Mouse (Mus musculus) kidney, adult 2 months (tissue): ENCODE results near the gene Zfp750. TPM values are rescaled to one million over a fixed set of nuclear protein-coding genes. Genes with fewer than 3 reads are reported as not detected.

ENCODE experiments used
- DNase-seq: peaks from one replicate; pipeline ENCODE4 v3.0.0; 2021
- H3K27ac ChIP-seq: fragments of 200-500 bp; 2 replicates; pipeline ENCODE4 v1.5.1; 2012; ENCODE audit warnings: low read depth, low read length, control low read depth, inconsistent platforms; ENCODE audit not compliant: insufficient read depth
- H3K27me3 ChIP-seq: fragments of 200-500 bp; replicated peaks from 2 replicates; pipeline ENCODE4 v1.6.1; 2012; ENCODE audit warnings: mild to moderate bottlenecking, moderate library complexity, low read length, inconsistent platforms; ENCODE audit not compliant: control insufficient read depth, insufficient read depth
- H3K36me3 ChIP-seq: fragments of 200-500 bp; 2 replicates; pipeline ENCODE4 v1.6.1; 2012; ENCODE audit warnings: mild to moderate bottlenecking, moderate library complexity, low read length, inconsistent platforms; ENCODE audit not compliant: control insufficient read depth, insufficient read depth
- H3K4me1 ChIP-seq: fragments of 200-500 bp; 2 replicates; pipeline ENCODE4 v1.6.1; 2011; ENCODE audit warnings: low read length; ENCODE audit not compliant: control insufficient read depth, insufficient read depth
- H3K4me3 ChIP-seq: fragments of 200-500 bp; 2 replicates; pipeline ENCODE4 v1.5.1; 2011; ENCODE audit warnings: mild to moderate bottlenecking, low read depth, low read length, control low read depth; ENCODE audit not compliant: insufficient read depth
- CTCF ChIP-seq: fragments of 200-500 bp; conservative IDR thresholded peaks from 2 replicates; pipeline ENCODE4 v1.5.1; 2011; ENCODE audit warnings: low read depth, mild to moderate bottlenecking, control low read depth, low read length, moderate library complexity, mixed read lengths; ENCODE audit not compliant: insufficient read depth, insufficient read length
- POLR2A ChIP-seq: fragments of 200-500 bp; IDR thresholded peaks from one replicate; pipeline ENCODE4 v1.6.1; 2011; ENCODE audit warnings: low read depth, low read length, control low read depth
- WGBS: fragments of 180-500 bp; shearing (Covaris S2); methylation state at CpG from one replicate; pipeline ENCODE4 v1.1.7; 2018; 5-methylcytosine and 5-hydroxymethylcytosine counted together
- polyA plus RNA-seq: library from polyadenylated mRNA; depleted of rRNA; stranded (reverse); fragments of >200 nt; gene quantifications from 2 replicates; pipeline ENCODE4 v1.2.3, GENCODE M21; 2012

Gene Zfp750
- polyA plus RNA-seq, 1 experiment, result 3.3 TPM

- TF ChIP-seq CTCF (no peak), POLR2A (no peak)
- Histone ChIP-seq H3K27ac (peak overlapping the region; percentile 63), H3K27me3 (no peaks in the 10 kb centered on the region), H3K4me1 (peaks cover 26% of the 10 kb centered on the region), H3K36me3 (no peaks in the 10 kb centered on the region), H3K4me3 (no peak overlapping the region)
- peak; percentile 55 for DNase-seq
- WGBS, result 55% methylated on average over 5 of the region's 5 CpGs
Measured at GRCm38 (mm10) chr11:121543287-121543856, 24.2 kb upstream of the Zfp750 start.

- no peak overlapping the region for H3K4me3 ChIP-seq
- H3K36me3 ChIP-seq, result no peaks in the 10 kb centered on the region
- H3K27me3 ChIP-seq, result no peaks in the 10 kb centered on the region
- no peak overlapping the region for H3K27ac ChIP-seq
- no peak for TF ChIP-seq CTCF
- TF ChIP-seq POLR2A, result no peak
- no peak for DNase-seq
- WGBS, result 83% methylated on average over 4 of the region's 4 CpGs
- peaks cover 16% of the 10 kb centered on the region for H3K4me1 ChIP-seq
Measured at GRCm38 (mm10) chr11:121542471-121542870, 23.3 kb upstream of the Zfp750 start.

- WGBS, result 58% methylated on average over 3 of the region's 3 CpGs
- TF ChIP-seq POLR2A (no peak), CTCF (no peak)
- Histone ChIP-seq H3K4me1 (no peaks in the 10 kb centered on the region; the same call in 1 of the 2 replicates), H3K4me3 (no peak overlapping the region), H3K36me3 (no peaks in the 10 kb centered on the region), H3K27me3 (no peaks in the 10 kb centered on the region), H3K27ac (no peak overlapping the region)
- no peak for DNase-seq
Measured at GRCm38 (mm10) chr11:121536528-121536927, 17.4 kb upstream of the Zfp750 start.

GRCm38 (mm10) chr11:121529747-121530146 lies 10.6 kb upstream of the Zfp750 start:
- Histone ChIP-seq H3K27ac (no peak overlapping the region), H3K4me3 (no peak overlapping the region), H3K36me3 (no peaks in the 10 kb centered on the region), H3K4me1 (no peaks in the 10 kb centered on the region), H3K27me3 (no peaks in the 10 kb centered on the region)
- no peak for TF ChIP-seq CTCF
- DNase-seq, result no peak
- WGBS, result 96% methylated on average over 3 of the region's 3 CpGs

GRCm38 (mm10) chr11:121524191-121524590 lies 5.1 kb upstream of the Zfp750 start:
- H3K36me3 ChIP-seq, result no peaks in the 10 kb centered on the region
- H3K27me3 ChIP-seq, result no peaks in the 10 kb centered on the region
- H3K27ac ChIP-seq, result no peak overlapping the region
- TF ChIP-seq POLR2A (no peak), CTCF (no peak)
- WGBS, result 94% methylated on average over 7 of the region's 7 CpGs
- H3K4me3 ChIP-seq, result no peak overlapping the region
- no peaks in the 10 kb centered on the region; the same call in 1 of the 2 replicates for H3K4me1 ChIP-seq
- DNase-seq, result no peak

GRCm38 (mm10) chr11:121522156-121522762 lies 3.1 kb upstream of the Zfp750 start:
- H3K27me3 ChIP-seq, result no peaks in the 10 kb centered on the region
- no peak for DNase-seq
- TF ChIP-seq POLR2A (no peak), CTCF (no peak)
- H3K27ac ChIP-seq, result no peak overlapping the region
- no peaks in the 10 kb centered on the region for H3K36me3 ChIP-seq
- 80% methylated on average over 4 of the region's 4 CpGs for WGBS
- H3K4me3 ChIP-seq, result no peak overlapping the region
- H3K4me1 ChIP-seq, result peaks cover 6% of the 10 kb centered on the region; the same call in 1 of the 2 replicates

- Histone ChIP-seq H3K36me3 (no peaks in the 10 kb centered on the region), H3K27me3 (no peaks in the 10 kb centered on the region), H3K4me1 (peaks cover 14% of the 10 kb centered on the region; the same call in 1 of the 2 replicates), H3K4me3 (no peak overlapping the region), H3K27ac (no peak overlapping the region)
- WGBS, result 94% methylated on average over 2 of the region's 2 CpGs
- TF ChIP-seq CTCF (no peak), POLR2A (no peak)
- no peak for DNase-seq
Measured at GRCm38 (mm10) chr11:121520761-121521160, 1.6 kb upstream of the Zfp750 start.
